Mouse (Mus musculus) heart, embryonic 10.5 days (tissue): Measurements from ENCODE around the gene Ccl7. TPM values are rescaled to one million over a fixed set of nuclear protein-coding genes. Genes with fewer than 3 reads are reported as not detected.

Experiments
- DNase-seq: peaks from one replicate; pipeline ENCODE4 v3.0.0-alpha.2; 2017; ENCODE audit warnings: low spot score
- H3K27ac ChIP-seq: fragments of 300-500 bp; sonication (generic); 2 replicates; pipeline ENCODE4 v1.5.1; 2016; ENCODE audit warnings: mild to moderate bottlenecking
- H3K27me3 ChIP-seq: fragments of 300-500 bp; sonication (generic); 2 replicates; pipeline ENCODE4 v1.6.1; 2016; ENCODE audit warnings: mild to moderate bottlenecking; ENCODE audit not compliant: poor library complexity, insufficient read depth, severe bottlenecking
- H3K36me3 ChIP-seq: fragments of 300-500 bp; sonication (generic); 2 replicates; pipeline ENCODE4 v1.6.1; 2016; ENCODE audit warnings: mild to moderate bottlenecking, moderate library complexity
- H3K4me1 ChIP-seq: fragments of 300-500 bp; sonication (generic); 2 replicates; pipeline ENCODE4 v1.6.1; 2016; ENCODE audit warnings: mild to moderate bottlenecking
- H3K4me3 ChIP-seq: fragments of 300-500 bp; sonication (generic); 2 replicates; pipeline ENCODE4 v1.5.1; 2016; ENCODE audit warnings: mild to moderate bottlenecking, moderate library complexity
- H3K9me3 ChIP-seq: fragments of 300-500 bp; sonication (generic); 2 replicates; pipeline ENCODE4 v1.6.1; 2016; ENCODE audit warnings: mild to moderate bottlenecking, moderate library complexity
- WGBS: fragments of 180-500 bp; shearing (Covaris S2); methylation state at CpG from one replicate; pipeline ENCODE4 v1.1.7; 2016; 5-methylcytosine and 5-hydroxymethylcytosine counted together
- polyA plus RNA-seq: library from polyadenylated mRNA; unstranded; fragments of >200 nt; fragmentation: Nextera tagmentation; extraction: Ambion mirVana; gene quantifications from 2 replicates; pipeline ENCODE4 v1.2.1, GENCODE M21; 2016

Gene Ccl7
- polyA plus RNA-seq = 1.7 and 2.1 TPM in 2 replicates

GRCm38 (mm10) chr11:82045471-82045870, at the start of gene Ccl7:
Gene Ccl7 (plus strand): TSS chr11:82045712.
- DNase-seq = no peak
- no peaks in the 10 kb centered on the region for H3K4me1 ChIP-seq
- no peak within 1 kb of the TSS for H3K4me3 ChIP-seq
- no peaks in the 10 kb centered on the region for H3K27me3 ChIP-seq
- no peaks in the 10 kb centered on the region for H3K9me3 ChIP-seq
- no peak within 1 kb of the TSS for H3K27ac ChIP-seq
- 77% methylated on average over 3 of the region's 3 CpGs for WGBS
- H3K36me3 ChIP-seq = no peaks in the 10 kb centered on the region

GRCm38 (mm10) chr11:81996172-81996841, 49.2 kb upstream of the Ccl7 start:
- Histone ChIP-seq H3K27ac (no peak overlapping the region), H3K4me3 (no peak overlapping the region), H3K27me3 (peaks cover 22% of the 10 kb centered on the region), H3K36me3 (no peaks in the 10 kb centered on the region), H3K9me3 (no peaks in the 10 kb centered on the region), H3K4me1 (no peaks in the 10 kb centered on the region)
- WGBS = 70% methylated on average over 10 of the region's 10 CpGs
- peak; percentile 78 for DNase-seq

- no peak overlapping the region for H3K4me3 ChIP-seq
- 78% methylated on average over 5 of the region's 5 CpGs for WGBS
- no peak for DNase-seq
These were observed 48.4 kb upstream of the Ccl7 start for GRCm38 (mm10) chr11:81997085-81997484.

GRCm38 (mm10) chr11:81998646-81999045, 46.9 kb upstream of the Ccl7 start:
- no peaks in the 10 kb centered on the region for H3K9me3 ChIP-seq
- WGBS = 78% methylated on average over 3 of the region's 3 CpGs

More at GRCm38 (mm10) chr11:81997085-81997484, 48.4 kb upstream of the Ccl7 start:
- no peaks in the 10 kb centered on the region for H3K36me3 ChIP-seq
- no peak overlapping the region for H3K27ac ChIP-seq
- H3K4me1 ChIP-seq = no peaks in the 10 kb centered on the region
- no peaks in the 10 kb centered on the region for H3K9me3 ChIP-seq
- H3K27me3 ChIP-seq = peaks cover 22% of the 10 kb centered on the region

GRCm38 (mm10) chr11:81999469-81999868, 46.0 kb upstream of the Ccl7 start:
- H3K4me1 ChIP-seq = no peaks in the 10 kb centered on the region
- no peaks in the 10 kb centered on the region for H3K9me3 ChIP-seq
- WGBS = 69% methylated on average over 4 of the region's 4 CpGs
- DNase-seq = no peak
- no peaks in the 10 kb centered on the region for H3K36me3 ChIP-seq
- H3K27ac ChIP-seq = no peak overlapping the region
- peaks cover 22% of the 10 kb centered on the region for H3K27me3 ChIP-seq
- no peak overlapping the region for H3K4me3 ChIP-seq

More at GRCm38 (mm10) chr11:81998646-81999045, 46.9 kb upstream of the Ccl7 start:
- Histone ChIP-seq H3K27ac (no peak overlapping the region), H3K4me3 (no peak overlapping the region), H3K27me3 (peaks cover 22% of the 10 kb centered on the region), H3K36me3 (no peaks in the 10 kb centered on the region), H3K4me1 (no peaks in the 10 kb centered on the region)
- DNase-seq = no peak

- Histone ChIP-seq H3K4me3 (no peak overlapping the region), H3K9me3 (no peaks in the 10 kb centered on the region), H3K27me3 (peaks cover 22% of the 10 kb centered on the region), H3K27ac (no peak overlapping the region), H3K36me3 (no peaks in the 10 kb centered on the region), H3K4me1 (no peaks in the 10 kb centered on the region)
- 65% methylated on average over 5 of the region's 5 CpGs for WGBS
- no peak for DNase-seq
These were observed 44.9 kb upstream of the Ccl7 start for GRCm38 (mm10) chr11:82000581-82000980.

GRCm38 (mm10) chr11:82004810-82005209, 40.7 kb upstream of the Ccl7 start:
- no peak overlapping the region for H3K4me3 ChIP-seq
- no peak for DNase-seq
- H3K4me1 ChIP-seq = peaks cover 9% of the 10 kb centered on the region; the same call in 1 of the 2 replicates
- no peaks in the 10 kb centered on the region for H3K9me3 ChIP-seq
- 67% methylated on average over 2 of the region's 2 CpGs for WGBS
- no peak overlapping the region for H3K27ac ChIP-seq
- no peaks in the 10 kb centered on the region; the same call in 1 of the 2 replicates for H3K27me3 ChIP-seq
- no peaks in the 10 kb centered on the region for H3K36me3 ChIP-seq

- Histone ChIP-seq H3K4me3 (no peak overlapping the region), H3K4me1 (peaks cover 15% of the 10 kb centered on the region; the same call in 1 of the 2 replicates), H3K36me3 (no peaks in the 10 kb centered on the region), H3K27ac (no peak overlapping the region), H3K9me3 (no peaks in the 10 kb centered on the region), H3K27me3 (no peaks in the 10 kb centered on the region)
- no peak for DNase-seq
- 51% methylated on average over 12 of the region's 12 CpGs for WGBS
These were observed 38.6 kb upstream of the Ccl7 start for GRCm38 (mm10) chr11:82006796-82007423.

- Histone ChIP-seq H3K36me3 (no peaks in the 10 kb centered on the region), H3K27me3 (no peaks in the 10 kb centered on the region), H3K27ac (no peak overlapping the region), H3K4me1 (peaks cover 15% of the 10 kb centered on the region; the same call in 1 of the 2 replicates), H3K4me3 (no peak overlapping the region), H3K9me3 (no peaks in the 10 kb centered on the region)
- DNase-seq = no peak
- WGBS = 93% methylated on average over 3 of the region's 3 CpGs
These were observed 35.4 kb upstream of the Ccl7 start for GRCm38 (mm10) chr11:82010115-82010514.

GRCm38 (mm10) chr11:82011411-82012193, 33.9 kb upstream of the Ccl7 start:
- Histone ChIP-seq H3K36me3 (no peaks in the 10 kb centered on the region), H3K4me3 (no peak overlapping the region), H3K4me1 (peaks cover 14% of the 10 kb centered on the region; the same call in 1 of the 2 replicates), H3K27me3 (no peaks in the 10 kb centered on the region), H3K27ac (no peak overlapping the region), H3K9me3 (no peaks in the 10 kb centered on the region)
- WGBS = 42% methylated on average over 8 of the region's 8 CpGs
- no peak for DNase-seq

GRCm38 (mm10) chr11:82013756-82014155, 31.8 kb upstream of the Ccl7 start:
- Histone ChIP-seq H3K27me3 (no peaks in the 10 kb centered on the region), H3K9me3 (no peaks in the 10 kb centered on the region), H3K36me3 (no peaks in the 10 kb centered on the region), H3K4me1 (peaks cover 7% of the 10 kb centered on the region), H3K27ac (no peak overlapping the region), H3K4me3 (no peak overlapping the region)
- 29% methylated on average over 1 of the region's 1 CpGs for WGBS
- DNase-seq = no peak

- H3K9me3 ChIP-seq = no peaks in the 10 kb centered on the region
- H3K27me3 ChIP-seq = no peaks in the 10 kb centered on the region
- no peaks in the 10 kb centered on the region for H3K36me3 ChIP-seq
- H3K4me3 ChIP-seq = no peak overlapping the region
- DNase-seq = no peak
- WGBS = 63% methylated on average over 2 of the region's 2 CpGs
- peaks cover 20% of the 10 kb centered on the region for H3K4me1 ChIP-seq
- no peak overlapping the region for H3K27ac ChIP-seq
These were observed 30.4 kb upstream of the Ccl7 start for GRCm38 (mm10) chr11:82015066-82015465.
